27 mouse cellular contexts compared by ENCODE assay signal in the genomic region with DNA sequence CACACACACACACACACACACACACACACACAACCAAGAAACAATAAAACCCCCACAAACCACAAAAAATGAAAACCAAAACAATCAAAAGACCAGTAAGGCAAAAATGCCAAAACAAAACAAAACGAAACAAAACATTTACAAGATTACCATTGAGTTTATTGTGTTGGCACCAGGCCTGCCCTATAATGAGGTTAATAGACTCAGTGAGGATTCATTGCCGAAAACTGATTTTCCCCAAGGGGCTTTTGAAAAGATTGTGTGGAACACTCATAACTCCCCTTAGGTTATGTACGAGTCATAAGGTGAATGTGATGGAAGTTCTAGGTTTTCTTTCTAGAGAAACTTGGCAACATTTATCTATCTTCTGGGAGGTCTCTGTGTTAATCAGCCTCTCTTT.
DNase-seq lines count a peak whose midpoint lies in the region; ATAC-seq and TF ChIP-seq lines count a peak whose summit lies in the region.
"Had no signal": no experiment of that assay in that cellular context is flagged by ENCODE, and none has a peak within 500 bp of the region (broad histone marks: within the 10 kb centered on the region; RNA-seq: fewer than 3 reads in every experiment).

No protein-coding gene starts in this region.

- H3K4me3 ChIP-seq in kidney, postnatal 0 days (replicated peaks; ENCODE audit: low read depth, low read length) = no peak overlapping the region
- no peak overlapping the region for H3K4me3 ChIP-seq in midbrain, embryonic 15.5 days
- no peak overlapping the region for H3K4me3 ChIP-seq in midbrain, embryonic 16.5 days (ENCODE audit: low read depth, low read length)
- no peak overlapping the region for H3K4me3 ChIP-seq in limb, embryonic 14.5 days (replicated peaks; ENCODE audit: low read length)
- H3K4me3 ChIP-seq: gastrocnemius, adult 2 months; heart, adult 2 months; heart, embryonic 12.5 days; intestine, embryonic 15.5 days; limb, embryonic 15.5 days; liver, embryonic 13.5 days; neural tube, embryonic 15.5 days; stomach, embryonic 15.5 days had no signal

- TF ChIP-seq POLR2A in limb, embryonic 14.5 days (IDR thresholded peaks at IDR 0.05; ENCODE audit: borderline replicate concordance, extremely low read depth, insufficient read depth, insufficient read length) = no peak

- no peaks in the 10 kb centered on the region for H3K4me1 ChIP-seq in kidney, postnatal 0 days (replicated peaks; ENCODE audit: insufficient read depth, low read length)
- H3K4me1 ChIP-seq in midbrain, embryonic 15.5 days = peaks cover 33% of the 10 kb centered on the region
- peaks cover 25% of the 10 kb centered on the region for H3K4me1 ChIP-seq in midbrain, embryonic 16.5 days (ENCODE audit: control insufficient read depth, insufficient read depth, low read length)
- H3K4me1 ChIP-seq in limb, embryonic 14.5 days (ENCODE audit: control insufficient read depth, insufficient read depth, low read length) = no peaks in the 10 kb centered on the region
- H3K4me1 ChIP-seq: heart, embryonic 12.5 days; intestine, embryonic 15.5 days; limb, embryonic 15.5 days; liver, embryonic 13.5 days; stomach, embryonic 15.5 days had no signal

- no peaks in the 10 kb centered on the region for H3K27me3 ChIP-seq in kidney, postnatal 0 days (ENCODE audit: insufficient read depth, low read length)
- H3K27me3 ChIP-seq in midbrain, embryonic 15.5 days (replicated peaks) = no peaks in the 10 kb centered on the region
- H3K27me3 ChIP-seq in midbrain, embryonic 16.5 days (ENCODE audit: control insufficient read depth, insufficient read depth, low read depth, low read length) = no peaks in the 10 kb centered on the region
- no peaks in the 10 kb centered on the region for H3K27me3 ChIP-seq in limb, embryonic 14.5 days (ENCODE audit: control insufficient read depth, insufficient read depth, low read length)
- H3K27me3 ChIP-seq: heart, embryonic 12.5 days; intestine, embryonic 15.5 days; limb, embryonic 15.5 days; liver, embryonic 13.5 days; neural tube, embryonic 15.5 days; stomach, embryonic 15.5 days had no signal

- H3K36me3 ChIP-seq in kidney, postnatal 0 days (ENCODE audit: insufficient read depth, low read length) = no peaks in the 10 kb centered on the region
- H3K36me3 ChIP-seq in midbrain, embryonic 15.5 days (replicated peaks) = no peaks in the 10 kb centered on the region
- H3K36me3 ChIP-seq in midbrain, embryonic 16.5 days (ENCODE audit: control insufficient read depth, insufficient read depth, low read length) = no peaks in the 10 kb centered on the region
- no peaks in the 10 kb centered on the region for H3K36me3 ChIP-seq in limb, embryonic 14.5 days (ENCODE audit: control insufficient read depth, insufficient read depth, low read length)
- H3K36me3 ChIP-seq: heart, embryonic 12.5 days; intestine, embryonic 15.5 days; limb, embryonic 15.5 days; liver, embryonic 13.5 days; neural tube, embryonic 15.5 days; stomach, embryonic 15.5 days had no signal

- no peak for TF ChIP-seq CTCF in kidney, postnatal 0 days (IDR thresholded peaks at IDR 0.05; ENCODE audit: low read depth)

- H3K9ac ChIP-seq in kidney, postnatal 0 days (ENCODE audit: low read depth, low read length) = no peak overlapping the region
- no peak overlapping the region for H3K9ac ChIP-seq in midbrain, embryonic 15.5 days
- no peak overlapping the region for H3K9ac ChIP-seq in midbrain, embryonic 16.5 days (ENCODE audit: low read depth, low read length)
- no peak overlapping the region for H3K9ac ChIP-seq in limb, embryonic 14.5 days (ENCODE audit: low read depth, low read length, severe bottlenecking)
- H3K9ac ChIP-seq: heart, embryonic 12.5 days; intestine, embryonic 15.5 days; limb, embryonic 15.5 days; liver, embryonic 13.5 days; neural tube, embryonic 15.5 days; stomach, embryonic 15.5 days had no signal

- WGBS in kidney, postnatal 0 days = 62% methylated on average over 3 of the region's 3 CpGs
- 73% methylated on average over 3 of the region's 3 CpGs for WGBS in midbrain, embryonic 15.5 days
- 75% methylated on average over 3 of the region's 3 CpGs for WGBS in midbrain, embryonic 16.5 days
- WGBS in limb, embryonic 14.5 days = 30% methylated on average over 3 of the region's 3 CpGs

- H3K4me2 ChIP-seq in kidney, postnatal 0 days (ENCODE audit: low read length) = no peak overlapping the region
- no peak overlapping the region for H3K4me2 ChIP-seq in midbrain, embryonic 15.5 days
- H3K4me2 ChIP-seq in midbrain, embryonic 16.5 days (ENCODE audit: low read length) = no peak overlapping the region
- H3K4me2 ChIP-seq in limb, embryonic 14.5 days (replicated peaks; ENCODE audit: low read depth, low read length, severe bottlenecking) = no peak overlapping the region
- H3K4me2 ChIP-seq: heart, embryonic 12.5 days; intestine, embryonic 15.5 days; limb, embryonic 15.5 days; liver, embryonic 13.5 days; stomach, embryonic 15.5 days had no signal

- no peaks in the 10 kb centered on the region for H3K9me3 ChIP-seq in kidney, postnatal 0 days (replicated peaks; ENCODE audit: low read length)
- H3K9me3 ChIP-seq in midbrain, embryonic 15.5 days = no peaks in the 10 kb centered on the region
- no peaks in the 10 kb centered on the region for H3K9me3 ChIP-seq in midbrain, embryonic 16.5 days (replicated peaks; ENCODE audit: control insufficient read depth, low read length, poor library complexity, severe bottlenecking)
- no peaks in the 10 kb centered on the region for H3K9me3 ChIP-seq in limb, embryonic 14.5 days (ENCODE audit: control insufficient read depth, low read length)
- H3K9me3 ChIP-seq: heart, embryonic 12.5 days; intestine, embryonic 15.5 days; limb, embryonic 15.5 days; liver, embryonic 13.5 days; neural tube, embryonic 15.5 days; stomach, embryonic 15.5 days had no signal

- peak; percentile 5 for DNase-seq in heart, adult 11 months
- DNase-seq in heart, postnatal 36 days = no peak
- peak; percentile 65 for DNase-seq in kidney, postnatal 0 days (ENCODE audit: low spot score)
- no peak for DNase-seq in kidney, postnatal 25 days
- DNase-seq in limb, embryonic 14.5 days (ENCODE audit: low spot score) = peak; percentile 60
- DNase-seq in testis, postnatal 14 days (ENCODE audit: low spot score) = no peak
- DNase-seq: adrenal gland, postnatal 36 days; cerebellum, adult 2 months; cerebellum, postnatal 25 days; gastrocnemius, adult 2 months; gastrocnemius, postnatal 36 days; heart, adult 2 months; kidney, adult 2 months; kidney, postnatal 14 days; liver, embryonic 13.5 days; lung, adult 18-20 months; lung, postnatal 14 days; right cerebral cortex, postnatal 14 days; thymus, adult 18-20 months; thymus, postnatal 25 days had no signal

- H3K27ac ChIP-seq in kidney, postnatal 0 days = no peak overlapping the region
- H3K27ac ChIP-seq in midbrain, embryonic 15.5 days = 0 out of 2 replicates have a peak overlapping the region, but pooled peaks have one; percentile 41
- no peak overlapping the region for H3K27ac ChIP-seq in midbrain, embryonic 16.5 days (ENCODE audit: low read length)
- no peak overlapping the region for H3K27ac ChIP-seq in limb, embryonic 14.5 days (replicated peaks; ENCODE audit: low read depth, low read length)
- H3K27ac ChIP-seq: gastrocnemius, adult 2 months; heart, adult 2 months; intestine, embryonic 15.5 days; limb, embryonic 15.5 days; liver, embryonic 13.5 days; stomach, embryonic 15.5 days had no signal

- intact Hi-C loops in heart, postnatal 36 days (cut with DNase I) = loop anchor here (10.0 kb wide), 1 partner anchor 264 kb away; no protein-coding TSS in a partner anchor

- no peak for ATAC-seq in kidney, postnatal 0 days (replicated peaks; ENCODE audit: low FRiP score, low read depth)
- no peak for ATAC-seq in midbrain, embryonic 15.5 days (replicated peaks)
- no peak for ATAC-seq in midbrain, embryonic 16.5 days
- ATAC-seq in limb, embryonic 14.5 days (ENCODE audit: low FRiP score, low read depth) = no peak; the same call in 1 of the 2 replicates
- ATAC-seq: intestine, embryonic 15.5 days had no signal

Comparison
In these comparisons a context has a peak if more than half of its experiments do, and no peak if none do; other contexts are left out.
1. DNase-seq: peak in heart, adult 11 months (single experiment), kidney, postnatal 0 days (single experiment) and limb, embryonic 14.5 days (single experiment); none in heart, postnatal 36 days (0 of 2), kidney, postnatal 25 days (0 of 2) and testis, postnatal 14 days (single experiment).